Mouse (Mus musculus) left cerebral cortex, postnatal 14 days (tissue): ENCODE results near the gene C1s2. TPM values are rescaled to one million over a fixed set of nuclear protein-coding genes. Genes with fewer than 3 reads are reported as not detected.
A peak's percentile ranks its signal among the peaks of the same experiment; 100 is the strongest.
"Not testable (repeated sequence)": the region's sequence is repeated elsewhere in the genome, so short reads cannot be mapped to it uniquely, and the experiment has no call there.

Experiments used
- DNase-seq, 2 experiments: peaks; one replicate each; pipeline ENCODE4 v3.0.0; 2021 to 2022; ENCODE audit warnings: low spot score in 2 of 2, mixed read lengths in 1 of 2
- intact Hi-C: fragments of 180-260 bp; cut with DNase I; formaldehyde crosslinking; loops from one replicate; pipeline ENCODE4 v1.15.1; 2025
- total RNA-seq, 2 experiments: library from RNA; stranded (reverse); gene quantifications; 2 replicates each; pipeline ENCODE4 v1.2.3; 2021

C1s2 gene
- total RNA-seq, 2 experiments from 2014 or later: 0.26 to 0.57 TPM

GRCm38 (mm10) chr6:124655893-124656292 is 20.0 kb upstream of the C1s2 start:
- intact Hi-C loops: no loop called here
- no peak for DNase-seq

GRCm38 (mm10) chr6:124646394-124646793 is 10.5 kb upstream of the C1s2 start:
- no peak for DNase-seq
- intact Hi-C loops: loop anchor here (10.0 kb wide), 2 partner anchors 72 to 152 kb away; partner anchors contain the start of genes C1rb and C1rl

DNA sequence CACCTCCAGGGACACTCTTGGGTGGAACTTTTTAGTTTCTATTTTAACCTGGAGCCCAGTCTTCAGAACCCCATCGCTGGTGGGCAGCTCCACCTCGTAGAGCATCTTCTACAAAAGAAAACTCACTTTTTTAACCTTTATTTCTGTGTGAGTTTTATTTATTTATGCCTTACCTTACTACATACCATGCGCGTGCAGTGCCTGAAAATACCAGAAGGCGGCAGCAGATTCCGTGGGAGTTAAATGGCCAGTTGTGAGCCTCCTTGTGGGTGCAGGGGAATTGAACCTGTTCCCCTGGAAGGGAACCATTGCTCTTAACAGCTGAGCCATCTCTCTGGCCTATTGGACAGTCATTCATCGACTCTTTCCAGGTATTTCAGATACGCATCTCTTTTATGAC is 5.1 kb upstream of the C1s2 start:
- peak; percentile 22 to 56 for DNase-seq
- intact Hi-C loops: loop anchor here (10.0 kb wide), 2 partner anchors 66 to 146 kb away; partner anchors contain the start of genes C1rb and C1rl

GRCm38 (mm10) chr6:124640041-124640440 is 4.2 kb upstream of the C1s2 start:
- peak; percentile 17 to 35 for DNase-seq

DNA sequence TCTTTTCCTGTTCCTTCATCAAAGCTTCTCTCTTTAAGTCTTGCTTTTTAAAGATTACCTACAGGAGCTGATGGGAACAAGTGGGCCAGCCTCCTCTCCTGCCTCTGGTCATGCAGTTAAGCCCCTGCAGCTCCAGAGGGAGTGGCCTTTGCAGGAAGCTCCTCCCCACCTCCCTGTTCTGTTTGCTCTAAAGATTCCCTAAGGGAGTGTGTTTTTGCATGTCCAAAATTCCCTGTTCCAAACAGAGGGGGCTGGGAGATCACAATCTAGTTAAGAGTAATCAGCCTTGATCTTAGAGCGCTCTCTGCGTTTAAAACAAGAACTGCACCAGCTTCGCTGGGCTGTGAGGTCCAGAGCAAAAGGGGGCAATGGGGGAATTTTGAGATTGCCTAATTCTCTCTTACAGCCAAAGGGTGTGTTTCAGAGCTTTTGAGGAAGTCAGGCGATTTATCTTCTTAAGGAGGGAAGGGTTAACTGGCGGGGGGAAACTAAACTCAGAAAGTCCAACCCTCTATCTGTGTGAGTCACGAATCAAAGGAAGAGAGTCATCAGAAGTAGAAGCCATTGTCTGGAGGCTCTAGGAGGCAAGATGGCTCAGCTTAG is 1.1 kb upstream of the C1s2 start:
- intact Hi-C loops, DNase-seq: not testable (repeated sequence)

More at GRCm38 (mm10) chr6:124640041-124640440, 4.2 kb upstream of the C1s2 start:
- intact Hi-C loops: loop anchor here (10.0 kb wide), 2 partner anchors 65 to 145 kb away; partner anchors contain the start of genes C1rb and C1rl

- no peak for DNase-seq
- intact Hi-C loops: no loop called here
Measured at GRCm38 (mm10) chr6:124630763-124631162, 5.1 kb downstream of the C1s2 start.

DNA sequence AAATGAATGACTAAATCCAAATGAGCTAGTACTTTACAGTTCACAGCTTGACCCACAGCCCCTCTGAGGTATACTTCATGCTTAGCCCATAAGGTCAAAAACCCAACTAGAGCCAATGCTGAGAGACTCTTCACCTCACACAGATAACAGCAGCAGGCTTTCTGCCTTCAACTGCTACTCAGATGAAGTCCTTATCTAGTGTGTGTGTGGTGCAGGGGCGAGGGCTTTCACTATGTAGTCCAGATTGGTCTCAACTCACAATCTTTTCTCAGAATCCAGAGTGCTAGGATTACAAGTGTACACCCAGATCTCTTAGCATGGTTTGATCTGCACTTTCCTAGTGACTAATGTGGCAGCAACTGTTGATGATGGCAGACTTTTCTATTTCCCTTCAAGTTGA is 9.7 kb downstream of the C1s2 start:
- DNase-seq: not testable (repeated sequence)

GRCm38 (mm10) chr6:124625612-124626011 is 10.3 kb downstream of the C1s2 start:
- no peak for DNase-seq
- intact Hi-C loops: no loop called here

More for the DNA sequence above, 9.7 kb downstream of the C1s2 start:
- intact Hi-C loops: not testable (repeated sequence)

DNA sequence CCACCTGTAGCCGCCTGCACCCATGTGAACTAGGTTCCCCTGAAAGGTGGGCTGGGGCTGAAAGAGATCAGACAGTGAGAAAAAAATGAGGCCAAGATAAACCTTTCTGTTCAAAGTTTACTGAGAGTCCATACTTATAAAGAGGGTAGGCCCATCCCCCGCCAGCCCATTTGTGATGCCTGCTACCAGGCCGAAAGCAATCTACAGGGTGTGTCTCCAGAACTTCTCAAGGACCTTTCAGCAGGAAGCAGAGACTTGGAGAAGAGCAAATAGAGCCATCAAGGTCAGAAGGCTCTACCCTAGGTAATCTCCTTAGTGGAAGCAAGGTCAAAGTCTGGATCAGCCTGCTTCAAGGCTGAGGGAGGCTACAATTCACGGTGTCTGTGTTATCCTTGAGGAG is 33.9 kb downstream of the C1s2 start:
- no peak for DNase-seq
- intact Hi-C loops: no loop called here

- DNase-seq: no peak
- intact Hi-C loops: no loop called here
Measured at GRCm38 (mm10) chr6:124593121-124593520, 42.8 kb downstream of the C1s2 start.

DNA sequence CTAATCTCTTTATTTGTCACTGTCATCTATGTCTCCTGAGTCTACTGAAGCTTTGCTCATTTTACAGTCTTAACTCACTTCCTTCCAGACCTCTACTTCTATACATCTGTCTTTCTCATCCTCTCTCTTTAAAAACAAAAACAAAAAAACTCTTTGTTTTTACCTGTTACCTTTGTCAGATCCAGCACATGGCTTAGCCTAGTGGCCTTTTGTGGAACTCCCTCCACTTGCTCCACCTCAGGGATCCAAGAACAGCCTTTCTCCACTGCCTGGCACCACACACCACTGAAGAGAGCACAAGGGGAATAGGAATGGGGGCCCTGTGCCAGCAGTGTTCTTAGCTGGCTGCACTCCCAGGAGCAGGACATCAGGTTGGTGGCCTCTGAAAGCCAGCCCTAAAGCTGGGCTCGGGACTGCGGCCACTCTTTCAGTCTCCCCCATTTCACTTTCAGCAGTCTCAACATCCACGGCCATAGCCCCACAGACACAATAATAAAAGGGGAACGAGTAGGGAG is 43.6 kb downstream of the C1s2 start:
- no peak for DNase-seq
- intact Hi-C loops: no loop called here

DNA sequence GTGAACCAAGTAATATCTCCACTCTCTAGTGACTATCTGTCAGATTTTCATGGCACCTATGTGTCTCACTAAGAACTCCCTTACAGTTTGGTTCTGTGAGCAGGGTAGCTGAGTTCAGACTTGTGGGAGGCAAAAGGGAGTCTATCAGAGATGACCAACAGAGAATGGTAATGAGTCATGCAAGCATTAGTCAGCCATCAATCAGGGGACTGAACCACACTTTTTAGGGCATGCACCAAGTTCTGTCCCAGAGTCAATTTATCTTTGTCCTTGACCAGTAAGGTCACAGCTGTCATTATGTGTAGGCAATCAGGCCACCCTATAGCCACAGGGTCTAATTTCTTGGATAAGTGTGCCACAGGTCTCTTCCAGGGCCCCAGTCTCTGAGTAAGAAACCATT is 47.1 kb downstream of the C1s2 start:
- DNase-seq: no peak
- intact Hi-C loops: no loop called here

GRCm38 (mm10) chr6:124586266-124586665 is 49.6 kb downstream of the C1s2 start:
- no peak for DNase-seq
- intact Hi-C loops: no loop called here

GRCm38 (mm10) chr6:124585761-124586160 is 50.1 kb downstream of the C1s2 start:
- intact Hi-C loops: no loop called here
- no peak for DNase-seq

DNA sequence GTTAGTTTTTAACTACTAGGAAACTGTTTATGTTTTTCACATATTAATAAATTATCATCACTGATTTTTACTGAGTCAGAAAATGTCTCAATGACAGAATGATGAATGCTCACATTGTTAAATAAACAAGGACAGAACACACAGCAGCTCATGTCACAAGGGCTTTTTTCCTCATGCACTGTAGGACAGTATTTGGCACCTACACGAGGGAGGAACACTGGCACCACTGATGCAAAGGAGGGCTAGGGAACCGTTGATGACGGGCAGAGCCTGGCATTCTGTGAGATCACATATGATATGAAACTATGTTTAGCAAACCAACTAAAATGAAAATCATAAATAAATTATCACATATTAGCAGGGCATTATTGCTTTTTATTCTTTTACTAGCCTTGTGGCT is 51.0 kb downstream of the C1s2 start:
- intact Hi-C loops: no loop called here
- no peak for DNase-seq

GRCm38 (mm10) chr6:124582231-124582630 is 53.7 kb downstream of the C1s2 start:
- intact Hi-C loops: no loop called here

DNA sequence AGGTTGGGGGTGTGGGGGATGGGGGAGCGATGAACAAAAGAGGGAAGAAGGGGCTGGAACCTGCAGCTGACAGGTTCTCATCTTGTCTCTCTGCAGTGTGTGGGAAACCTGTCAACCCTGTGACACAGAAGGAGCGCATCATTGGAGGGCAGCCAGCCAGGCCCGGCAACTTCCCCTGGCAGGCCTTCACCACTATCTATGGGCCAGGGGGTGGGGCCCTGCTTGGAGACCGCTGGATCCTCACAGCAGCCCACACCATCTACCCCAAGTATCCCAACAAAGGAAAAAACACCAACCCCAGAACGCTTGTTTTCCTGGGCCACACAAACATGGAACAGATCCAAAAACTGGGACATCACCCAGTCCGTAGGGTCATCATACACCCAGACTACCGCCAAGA is 55.7 kb downstream of the C1s2 start:
- DNase-seq: not testable (repeated sequence)

More at GRCm38 (mm10) chr6:124582231-124582630, 53.7 kb downstream of the C1s2 start:
- DNase-seq: no peak

GRCm38 (mm10) chr6:124575155-124575678 is 60.7 kb downstream of the C1s2 start:
- intact Hi-C loops: loop anchor here (10.0 kb wide), 1 partner anchor 70 kb away; no protein-coding TSS in a partner anchor
- not testable (repeated sequence) for DNase-seq

More for the DNA sequence above, 55.7 kb downstream of the C1s2 start:
- intact Hi-C loops: not testable (repeated sequence)
